Mouse (Mus musculus) forebrain, embryonic 13.5 days (tissue): ENCODE measurements around the gene Fam160b1. TPM values are rescaled to one million over a fixed set of nuclear protein-coding genes. Genes with fewer than 3 reads are reported as not detected.

Experiments used
- ATAC-seq: fragments of 200-750 bp; cut with Nextera tagmentation; 2 replicates; pipeline ENCODE4 v1.8.0; 2017
- H3K27ac ChIP-seq: fragments of 300-500 bp; sonication (generic); 2 replicates; pipeline ENCODE4 v1.5.1; 2015; ENCODE audit warnings: inconsistent platforms, mild to moderate bottlenecking, moderate library complexity
- H3K27me3 ChIP-seq: fragments of 300-500 bp; sonication (generic); 2 replicates; pipeline ENCODE4 v1.6.1; 2015; ENCODE audit warnings: mild to moderate bottlenecking, inconsistent platforms
- H3K36me3 ChIP-seq: fragments of 300-500 bp; sonication (generic); 2 replicates; pipeline ENCODE4 v1.6.1; 2015; ENCODE audit warnings: mild to moderate bottlenecking, inconsistent platforms; ENCODE audit not compliant: poor library complexity, severe bottlenecking
- H3K4me1 ChIP-seq: fragments of 300-500 bp; sonication (generic); 2 replicates; pipeline ENCODE4 v1.6.1; 2015; ENCODE audit warnings: inconsistent platforms
- H3K4me2 ChIP-seq: fragments of 300-500 bp; sonication (generic); 2 replicates; pipeline ENCODE4 v1.6.1; 2015; ENCODE audit warnings: inconsistent platforms, mild to moderate bottlenecking, moderate library complexity
- H3K4me3 ChIP-seq: fragments of 300-500 bp; sonication (generic); 2 replicates; pipeline ENCODE4 v1.5.1; 2015; ENCODE audit warnings: mild to moderate bottlenecking, inconsistent platforms
- H3K9ac ChIP-seq: fragments of 300-500 bp; sonication (generic); 2 replicates; pipeline ENCODE4 v1.6.1; 2015; ENCODE audit warnings: mild to moderate bottlenecking, inconsistent platforms
- H3K9me3 ChIP-seq: fragments of 300-500 bp; sonication (generic); replicated peaks from 2 replicates; pipeline ENCODE4 v1.6.1; 2016; ENCODE audit warnings: inconsistent platforms
- WGBS: fragments of 180-500 bp; shearing (Covaris S2); methylation state at CpG from one replicate; pipeline ENCODE4 v1.1.7; 2015; 5-methylcytosine and 5-hydroxymethylcytosine counted together
- polyA plus RNA-seq: library from polyadenylated mRNA; unstranded; fragments of >200 nt; fragmentation: Nextera tagmentation; extraction: Ambion mirVana; gene quantifications from 2 replicates; pipeline ENCODE4 v1.2.1, GENCODE M21; 2015

The Fam160b1 gene
- polyA plus RNA-seq, 1 experiment from 2014 or later: 11.6 TPM

DNA sequence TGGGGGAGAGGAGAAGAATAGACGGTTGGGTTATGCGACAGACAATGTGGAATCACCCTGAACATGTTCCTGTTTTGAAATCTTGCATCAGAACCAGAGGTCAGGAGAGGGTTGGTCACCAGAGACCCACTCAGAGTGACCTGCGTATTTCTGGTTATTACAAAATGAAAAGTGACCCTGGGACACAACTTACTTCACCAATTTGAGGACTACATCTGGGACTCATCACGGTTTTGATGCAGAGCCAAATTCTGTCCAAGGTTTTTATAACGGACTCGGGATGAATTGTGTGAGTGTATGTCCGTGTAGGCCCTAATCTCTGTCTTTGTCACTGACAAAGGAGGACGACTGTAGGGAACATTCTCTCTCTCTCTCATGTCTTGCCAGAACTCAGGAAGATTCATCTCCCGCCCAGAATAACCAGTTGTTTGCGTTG is 76.1 kb downstream of the Fam160b1 start:
- Histone ChIP-seq H3K4me2 (no peak overlapping the region), H3K4me1 (peaks cover 2% of the 10 kb centered on the region; the same call in 1 of the 2 replicates), H3K27me3 (no peaks in the 10 kb centered on the region), H3K9ac (no peak overlapping the region), H3K27ac (no peak overlapping the region), H3K36me3 (no peaks in the 10 kb centered on the region), H3K4me3 (no peak overlapping the region), H3K9me3 (no peaks in the 10 kb centered on the region)
- 68% methylated on average over 10 of the region's 10 CpGs for WGBS
- no peak for ATAC-seq

DNA sequence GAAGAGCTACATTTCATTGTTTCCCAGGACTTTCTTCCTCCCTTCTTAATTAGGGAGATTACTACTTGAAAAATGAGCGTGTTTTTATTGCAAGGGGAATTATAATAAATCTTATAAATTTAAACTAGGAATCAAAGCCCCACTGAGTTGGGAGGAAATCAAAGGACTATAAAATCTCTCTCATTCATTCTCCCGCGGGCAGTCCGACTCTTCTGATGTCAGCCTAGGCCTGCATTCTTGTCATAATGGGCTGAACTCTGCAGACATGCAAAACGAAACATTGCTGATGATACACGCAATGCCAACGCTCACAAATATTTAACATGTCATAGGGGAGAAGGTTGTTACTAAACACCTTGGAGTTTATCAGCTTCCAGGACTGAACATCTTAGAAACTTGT is 76.6 kb downstream of the Fam160b1 start:
- no peaks in the 10 kb centered on the region for H3K27me3 ChIP-seq
- no peak overlapping the region for H3K27ac ChIP-seq
- no peak overlapping the region for H3K4me3 ChIP-seq
- no peak overlapping the region for H3K9ac ChIP-seq
- no peak overlapping the region for H3K4me2 ChIP-seq
- H3K36me3 ChIP-seq: no peaks in the 10 kb centered on the region
- 75% methylated on average over 7 of the region's 7 CpGs for WGBS
- no peak for ATAC-seq
- no peaks in the 10 kb centered on the region for H3K9me3 ChIP-seq
- H3K4me1 ChIP-seq: peaks cover 2% of the 10 kb centered on the region; the same call in 1 of the 2 replicates

Other genes starting within 250 kb of the Fam160b1 start
- gene Ablim1, start 45.8 kb upstream of the Fam160b1 start, polyA plus RNA-seq: 16.5 and 19.2 TPM in 2 replicates
- gene Trub1, start 92.2 kb downstream of the Fam160b1 start, polyA plus RNA-seq: 14.5 and 14.8 TPM in 2 replicates